Mouse (Mus musculus): ENCODE data around the gene Rpa1.

DNA sequence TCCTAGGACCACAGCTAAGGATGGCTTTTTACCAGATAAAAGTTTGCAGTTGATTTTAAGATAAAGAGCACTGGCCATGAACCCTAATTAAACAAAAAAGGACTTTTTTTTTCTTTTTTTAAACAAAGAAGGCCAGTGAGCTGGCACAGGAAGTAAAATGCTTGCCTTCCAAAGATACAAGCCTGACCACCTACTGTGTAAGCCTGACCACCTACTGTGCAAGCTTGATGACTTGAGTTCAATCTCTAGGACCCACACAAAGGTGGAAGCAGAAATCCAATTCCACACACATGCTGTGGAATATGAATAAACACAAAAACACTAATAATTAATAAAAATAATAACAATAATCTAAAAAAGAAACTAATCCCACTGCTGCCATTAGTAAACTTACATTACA, 3.1 kb upstream of the Rpa1 start:
- no peak for TF ChIP-seq EP300 (IDR thresholded peaks at IDR 0.05; ENCODE audit: low read depth)
- TF ChIP-seq CTCF (IDR thresholded peaks at IDR 0.05; ENCODE audit: low read depth), result no peak

All from liver, embryonic 14.5 days (tissue).